Mouse (Mus musculus): ENCODE results near the gene Bcl2l13. TPM values are rescaled to one million over a fixed set of nuclear protein-coding genes. Genes with fewer than 3 reads are reported as not detected.

The Bcl2l13 gene
- polyA plus RNA-seq (2017; shearing (Covaris generic)), result 31.3 TPM

GRCm38 (mm10) chr6:120835474-120836374, at the start of gene Bcl2l13:
Gene Bcl2l13 (plus strand): TSS chr6:120836212.

GRCm38 (mm10) chr6:120822307-120822928, 13.6 kb upstream of the Bcl2l13 start, which contains the start of gene Atp6v1e1:
Gene Atp6v1e1 (minus strand): TSS chr6:120822793.

GRCm38 (mm10) chr6:120916074-120916971, 80.3 kb downstream of the Bcl2l13 start, which contains the start of gene Bid:
Gene Bid (minus strand): TSS chr6:120916853.

Other genes with a start within 250 kb of the Bcl2l13 start
- 0.16 TPM for gene Cecr2, start 169.8 kb upstream of the Bcl2l13 start, polyA plus RNA-seq (2017; shearing (Covaris generic))
- gene Slc25a18, start 62.6 kb upstream of the Bcl2l13 start, polyA plus RNA-seq (2017; shearing (Covaris generic)), result not detected
- gene Atp6v1e1, start 13.4 kb upstream of the Bcl2l13 start, polyA plus RNA-seq (2017; shearing (Covaris generic)), result 119 TPM
- 74.8 TPM for gene Bid, start 80.6 kb downstream of the Bcl2l13 start, polyA plus RNA-seq (2017; shearing (Covaris generic))

Data from inflammation-experienced regulatory T-cells, adult 16 weeks (primary cell).